Mouse (Mus musculus): ENCODE measurements at regions not wholly inside any gene's neighbourhood (a gene's known extent, or its start where the extent isn't known, plus 50 kb on each side); places are given as distances from the start of the nearest gene placed in this dataset.

DNA sequence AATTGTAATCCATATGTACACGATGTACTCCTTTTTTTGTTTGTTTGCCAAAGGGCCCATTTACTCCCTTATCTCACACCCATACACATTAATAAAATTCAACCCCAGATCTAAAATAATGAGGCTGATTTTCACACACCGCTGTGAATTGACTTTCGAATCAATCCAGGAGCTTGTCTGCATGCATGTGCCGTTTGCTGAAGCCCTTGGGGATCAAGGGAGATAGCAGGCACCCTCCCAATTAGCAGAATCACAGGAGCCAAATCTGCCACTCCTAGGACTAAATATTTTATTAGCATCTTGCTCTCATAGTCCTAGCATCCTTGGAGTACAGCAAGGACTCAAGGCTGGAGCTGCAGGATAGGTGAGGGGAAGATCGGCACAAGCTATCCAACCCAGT lies 520.0 kb upstream of the Mpdz start:
- DNase-seq = no peak

- no peak for DNase-seq
These were observed 518.2 kb upstream of the Mpdz start for GRCm38 (mm10) chr4:81960552-81961534.

- DNase-seq = no peak
These were observed 514.5 kb upstream of the Mpdz start for GRCm38 (mm10) chr4:81956926-81957694.

DNA sequence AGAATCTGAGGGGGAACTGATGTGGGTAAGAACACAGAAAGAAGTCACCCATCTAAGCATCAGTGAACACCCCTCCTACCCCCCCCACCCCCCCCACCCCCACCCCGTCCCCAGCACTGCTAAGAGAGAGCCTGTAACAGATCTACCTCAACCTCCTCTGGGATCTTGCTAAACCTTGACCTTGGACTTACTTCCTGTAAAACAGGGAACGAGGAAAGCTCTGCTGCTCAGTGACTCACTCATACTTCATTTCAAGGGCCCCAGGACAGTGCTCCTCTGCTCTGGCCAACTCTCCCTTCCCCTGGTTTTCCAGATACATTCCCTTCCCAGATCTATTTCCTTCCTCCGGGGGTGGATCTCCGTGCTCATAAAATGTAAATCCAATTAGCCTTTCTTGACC lies 510.4 kb upstream of the Mpdz start:
- DNase-seq = no peak

DNA sequence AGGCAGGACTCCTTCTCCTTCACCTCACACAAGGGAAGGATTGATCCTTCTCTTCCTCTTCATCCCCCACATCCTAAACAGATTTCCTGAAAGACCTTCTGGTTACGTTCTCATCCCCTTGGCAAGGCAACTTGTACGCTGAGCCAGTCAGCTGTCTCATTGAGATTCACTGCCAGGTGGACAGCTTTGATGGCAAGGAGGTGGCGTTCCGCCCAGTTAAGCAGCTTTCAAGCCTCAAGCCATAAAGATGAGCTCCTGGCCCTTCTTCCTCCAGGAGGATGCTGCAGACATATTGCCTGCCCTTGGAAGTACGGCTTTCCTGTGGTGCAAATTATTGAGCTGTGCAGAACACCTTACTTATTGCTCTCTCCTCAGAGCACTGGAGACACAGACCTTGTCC lies 494.8 kb upstream of the Mpdz start:
- no peak for DNase-seq

DNA sequence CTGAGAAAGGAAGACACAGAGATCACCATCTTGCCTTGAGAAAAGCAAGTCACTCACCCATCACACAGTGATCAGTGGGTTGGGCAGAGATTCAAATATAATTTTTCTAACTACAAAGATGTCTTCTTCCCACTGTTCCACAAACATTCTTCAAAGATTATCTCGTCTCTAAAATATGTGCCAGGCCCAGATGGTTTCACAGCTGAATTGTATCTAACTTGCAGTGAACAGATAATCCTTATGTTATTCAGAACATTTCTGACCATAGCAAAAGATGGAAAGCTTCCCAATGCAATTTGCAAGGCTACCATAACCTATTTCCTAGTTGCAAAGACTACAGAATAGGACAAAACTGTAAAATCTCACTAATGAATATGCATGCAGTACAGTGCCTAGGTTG lies 488.3 kb upstream of the Mpdz start:
- no peak for DNase-seq

- DNase-seq = no peak
These were observed 486.1 kb upstream of the Mpdz start for GRCm38 (mm10) chr4:81928581-81929244.

GRCm38 (mm10) chr4:81927176-81927714 lies 484.6 kb upstream of the Mpdz start:
- DNase-seq = no peak

DNA sequence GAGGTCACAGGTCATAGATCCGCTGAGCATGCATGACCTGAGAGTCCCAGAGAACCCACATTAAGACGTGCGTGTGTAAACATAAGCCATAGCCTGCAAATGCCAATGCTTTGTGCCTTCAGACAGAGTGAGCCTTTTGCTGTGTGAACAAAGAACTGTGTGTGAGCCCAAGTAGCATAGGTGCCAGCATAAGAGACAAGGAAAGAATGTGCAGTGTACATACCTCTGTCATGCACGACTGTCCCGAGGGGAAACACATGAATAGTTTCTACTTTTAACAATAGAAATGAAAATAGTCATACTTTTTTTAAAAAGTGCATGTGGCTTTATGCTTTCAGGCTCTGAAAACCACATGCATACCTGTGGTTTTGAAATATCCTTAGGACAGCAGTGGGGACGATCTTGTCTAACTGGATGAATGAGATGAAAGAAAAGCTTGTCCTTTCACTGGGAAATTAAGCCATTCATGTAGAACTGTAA lies 484.1 kb upstream of the Mpdz start:
- no peak for DNase-seq

- no peak for DNase-seq
These were observed 483.0 kb upstream of the Mpdz start for GRCm38 (mm10) chr4:81925611-81926010.

DNA sequence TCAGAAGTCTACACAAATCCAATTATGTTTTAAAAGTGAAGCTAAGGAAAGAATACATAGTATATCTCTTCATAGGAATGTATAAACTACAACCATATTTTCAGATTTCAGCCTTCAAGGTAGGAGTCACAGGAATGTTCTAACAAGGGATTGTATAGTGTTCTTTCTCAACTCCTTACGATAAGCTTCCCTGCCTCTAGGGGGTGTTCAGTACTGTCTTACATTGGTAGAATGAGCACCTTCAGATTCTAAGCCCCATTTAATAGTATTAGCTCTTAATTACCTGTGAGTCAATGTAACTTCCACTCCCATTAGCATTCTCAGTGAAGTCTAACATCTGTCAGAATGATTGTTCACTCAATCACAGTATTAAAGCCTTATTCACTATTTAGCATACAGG lies 481.5 kb upstream of the Mpdz start:
- no peak for DNase-seq

- no peak for DNase-seq
These were observed 480.3 kb upstream of the Mpdz start for GRCm38 (mm10) chr4:81922876-81923275.

DNA sequence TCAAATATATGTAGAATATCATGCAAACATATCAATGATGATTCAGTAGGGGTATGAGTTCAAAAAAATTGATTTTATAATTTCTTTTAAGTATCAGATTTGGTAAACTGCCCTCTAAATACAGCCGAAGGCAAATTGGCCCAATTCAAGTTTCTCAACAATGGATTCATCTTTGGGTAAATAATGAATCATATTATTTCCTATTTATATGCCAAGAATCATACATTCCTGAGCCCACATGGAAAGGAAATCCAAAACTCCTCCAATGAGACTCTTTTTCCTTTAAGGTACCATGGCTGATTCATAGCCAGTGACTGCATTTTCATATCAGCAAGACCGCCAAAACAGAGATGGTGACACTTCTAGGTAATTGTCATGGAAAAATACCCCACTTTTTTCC lies 472.4 kb upstream of the Mpdz start:
- no peak for DNase-seq

- DNase-seq = no peak
These were observed 470.7 kb upstream of the Mpdz start for GRCm38 (mm10) chr4:81913296-81913695.

- DNase-seq = no peak
These were observed 470.0 kb upstream of the Mpdz start for GRCm38 (mm10) chr4:81912653-81913052.

- no peak for DNase-seq
These were observed 457.4 kb upstream of the Mpdz start for GRCm38 (mm10) chr4:81899961-81900540.

DNA sequence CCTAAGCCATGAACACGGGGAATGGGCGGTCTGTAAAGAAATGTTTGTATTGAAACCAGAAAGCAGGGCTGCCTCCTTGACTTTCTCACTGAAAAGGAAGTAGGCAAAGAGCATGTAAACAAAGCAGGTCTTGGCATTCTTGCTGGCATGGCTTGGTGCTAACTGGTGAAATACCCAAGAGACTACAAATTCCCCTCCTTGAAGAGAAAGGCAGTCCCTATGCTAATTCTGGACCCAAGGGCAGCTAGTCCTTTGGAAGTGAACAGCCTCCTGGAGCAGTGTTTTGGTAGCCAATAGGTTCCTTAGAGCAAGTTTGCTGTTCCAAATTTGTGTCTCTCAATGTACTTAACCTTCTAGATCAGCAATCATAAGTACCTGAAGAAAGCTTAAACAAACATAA lies 456.0 kb upstream of the Mpdz start:
- no peak for DNase-seq

DNA sequence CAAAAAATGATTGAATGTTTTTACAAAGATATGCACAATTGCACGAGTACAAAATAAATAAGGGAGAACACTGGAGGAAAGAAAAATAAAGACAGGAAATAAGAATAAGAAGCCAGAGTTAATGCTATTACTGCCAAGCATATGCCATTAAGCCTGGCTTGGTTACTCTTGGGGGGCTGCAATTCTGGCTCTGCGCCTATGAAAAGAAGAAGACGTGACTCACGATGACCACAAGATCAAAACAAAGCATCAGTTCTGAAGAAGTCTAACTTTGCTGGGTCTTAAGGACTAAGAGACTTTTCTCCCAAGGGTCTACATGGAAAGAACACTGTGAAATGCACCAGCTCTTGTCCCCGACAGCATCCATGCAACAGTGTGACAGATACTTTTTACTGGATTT lies 454.8 kb upstream of the Mpdz start:
- no peak for DNase-seq

GRCm38 (mm10) chr4:81868941-81869340 lies 426.3 kb upstream of the Mpdz start:
- DNase-seq = no peak

- no peak for DNase-seq
These were observed 399.3 kb upstream of the Mpdz start for GRCm38 (mm10) chr4:81841642-81842494.

DNA sequence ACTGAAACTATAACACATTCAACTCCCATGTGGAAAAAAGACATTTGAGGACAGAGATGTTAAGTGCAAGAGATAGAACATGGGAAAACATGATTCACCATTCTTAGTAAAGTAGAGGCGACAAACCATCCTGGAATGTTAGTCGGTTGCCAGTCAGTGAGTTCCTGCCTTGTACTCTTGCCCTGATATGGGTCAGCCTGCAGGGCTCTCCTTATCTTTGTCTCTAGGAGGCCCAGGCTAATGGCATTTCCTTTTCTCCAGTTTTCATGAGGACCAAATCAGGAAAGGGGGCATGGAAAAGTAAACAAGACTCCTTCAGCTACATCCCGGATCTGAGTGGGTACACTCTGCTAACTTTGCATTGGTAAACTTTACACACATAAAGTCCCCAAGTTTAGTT lies 387.4 kb upstream of the Mpdz start:
- no peak for DNase-seq

- DNase-seq = no peak
These were observed 384.8 kb upstream of the Mpdz start for GRCm38 (mm10) chr4:81827453-81827852.

Measured in lung, postnatal 14 days (tissue).